In genomic region chr16:36138201-36138600, GRCm38 (mm10) we compare ENCODE assay signal across 24 mouse cellular contexts. TPM values are rescaled to one million over a fixed set of nuclear protein-coding genes. Genes with fewer than 3 reads are reported as not detected.
DNase-seq lines count a peak whose midpoint lies in the region; TF ChIP-seq lines count a peak whose summit lies in the region.
"Had no signal": no experiment of that assay in that cellular context is flagged by ENCODE, and none has a peak within 500 bp of the region (broad histone marks: within the 10 kb centered on the region; RNA-seq: fewer than 3 reads in every experiment).

No protein-coding gene starts in this region.

- no peaks in the 10 kb centered on the region for H3K36me3 ChIP-seq in liver, adult 2 months (ENCODE audit: control insufficient read depth, insufficient read depth, low read length)
- H3K36me3 ChIP-seq: G1E had no signal

- H3K4me3 ChIP-seq in liver, adult 2 months (ENCODE audit: insufficient read depth, low read depth, low read length), result no peak overlapping the region

- H3K27ac ChIP-seq in liver, adult 2 months (replicated peaks; ENCODE audit: insufficient read depth, low read depth, low read length), result no peak overlapping the region

- DNase-seq in liver, adult 2 months (ENCODE audit: extremely low read depth, low read depth, low spot score), result peak; percentile 90
- DNase-seq in liver, result no peak
- DNase-seq: adrenal gland, adult 2 months; adrenal gland, adult 8-10 months; adrenal gland, postnatal 10 days; adrenal gland, postnatal 14 days; adrenal gland, postnatal 25 days; adrenal gland, postnatal 36 days; B cell, adult 2 months; cerebellum, adult 11 months; cerebellum, adult 11-12 months; cerebellum, adult 18-20 months; cerebellum, adult 2 months had no signal

- no peak for TF ChIP-seq POLR2A in liver, adult 2 months (IDR thresholded peaks at IDR 0.05; ENCODE audit: extremely low read depth, insufficient read depth, low read length)

- H3K79me2 ChIP-seq in liver, adult 2 months (ENCODE audit: control insufficient read depth, insufficient read depth, low read length), result no peaks in the 10 kb centered on the region

- WGBS in liver, adult 2 months, result 40% methylated on average over 2 of the region's 2 CpGs

- no peak overlapping the region for H3K9ac ChIP-seq in liver, adult 2 months (ENCODE audit: low read depth, low read length)

- no peaks in the 10 kb centered on the region; the same call in 1 of the 2 replicates for H3K4me1 ChIP-seq in liver, adult 2 months (ENCODE audit: control insufficient read depth, insufficient read depth, low read length)

- 0 out of 2 replicates have a peak, but pooled peaks have one; percentile 4 for TF ChIP-seq CTCF in liver, adult 2 months (IDR thresholded peaks at IDR 0.05; ENCODE audit: low read depth, low read length)

- H3K27me3 ChIP-seq in liver, adult 2 months (ENCODE audit: control insufficient read depth, insufficient read depth, low read length), result no peaks in the 10 kb centered on the region
- H3K27me3 ChIP-seq: CH12.LX, Patski had no signal

RNA-seq across cellular contexts. Expression of gene Csta1, which starts 7.2 kb away (rescaled TPM):
- total RNA-seq in liver, adult 2 months (2014; rRNA removed), result not detected in 2 replicates
- not detected in 2 replicates for polyA plus RNA-seq in liver, adult 2 months (2012; rRNA removed)
- total RNA-seq: adrenal gland, adult 18-20 months; adrenal gland, adult 2 months; adrenal gland, adult 8-10 months; adrenal gland, postnatal 10 days; adrenal gland, postnatal 14 days; adrenal gland, postnatal 25 days; adrenal gland, postnatal 36 days; adrenal gland, postnatal 4 days; CH12.LX; ES-E14; MEL had no signal
- polyA plus RNA-seq: adrenal gland, adult 2 months; brain, embryonic 14.5 days; C2C12; CD4-positive, CD25-positive, alpha-beta regulatory T cell, adult 4 months; cerebellum, adult 2 months; G1E had no signal

RNA-seq across cellular contexts. Expression of gene Stfa2l1, which starts 18.4 kb away (rescaled TPM):
- not detected in 2 replicates for total RNA-seq in liver, adult 2 months (2014; rRNA removed)
- polyA plus RNA-seq in liver, adult 2 months (2012; rRNA removed), result not detected in 2 replicates
- total RNA-seq: adrenal gland, adult 18-20 months; adrenal gland, adult 2 months; adrenal gland, adult 8-10 months; adrenal gland, postnatal 14 days; adrenal gland, postnatal 25 days; adrenal gland, postnatal 36 days; CH12.LX; ES-E14; G1E; MEL had no signal
- polyA plus RNA-seq: activated CD4-positive, CD25-positive, alpha-beta regulatory T cell, adult 4 months; adrenal gland, adult 2 months; C2C12; CD4-positive, CD25-positive, alpha-beta regulatory T cell, adult 4 months; cerebellum, adult 2 months; G1E; Patski had no signal

RNA-seq across cellular contexts. Expression of gene Gm5483, which starts 45.8 kb away (rescaled TPM):
- not detected in 2 replicates for total RNA-seq in liver, adult 2 months (2014; rRNA removed)
- polyA plus RNA-seq in liver, adult 2 months (2012; rRNA removed), result not detected in 2 replicates
- total RNA-seq: adrenal gland, adult 18-20 months; adrenal gland, adult 2 months; adrenal gland, adult 8-10 months; adrenal gland, postnatal 25 days; adrenal gland, postnatal 36 days; CH12.LX; ES-E14; MEL had no signal
- polyA plus RNA-seq: activated CD4-positive, CD25-positive, alpha-beta regulatory T cell, adult 4 months; adrenal gland, adult 2 months; C2C12; CD4-positive, CD25-positive, alpha-beta regulatory T cell, adult 4 months; cerebellum, adult 2 months; G1E; Patski had no signal
